Mouse (Mus musculus): ENCODE results near the gene Copg1.
"Not testable (repeated sequence)": the region's sequence is repeated elsewhere in the genome, so short reads cannot be mapped to it uniquely, and the experiment has no call there.

The Copg1 gene

GRCm38 (mm10) chr6:87962457-87962856 is 74.8 kb downstream of the Copg1 start:
- DNase-seq (ENCODE audit: low read depth in 2 of 2, low spot score in 2 of 2): not testable (repeated sequence)

Measured in CD8-positive naive resting alpha-beta T cell, adult 2 months (primary cell).